Mouse (Mus musculus) lung, postnatal 14 days (tissue): ENCODE measurements around the gene Ankrd31.
"Not testable (repeated sequence)": the region's sequence is repeated elsewhere in the genome, so short reads cannot be mapped to it uniquely, and the experiment has no call there.

Experiments
- DNase-seq: peaks from one replicate; pipeline ENCODE4 v3.0.0; 2021

The Ankrd31 gene

DNA sequence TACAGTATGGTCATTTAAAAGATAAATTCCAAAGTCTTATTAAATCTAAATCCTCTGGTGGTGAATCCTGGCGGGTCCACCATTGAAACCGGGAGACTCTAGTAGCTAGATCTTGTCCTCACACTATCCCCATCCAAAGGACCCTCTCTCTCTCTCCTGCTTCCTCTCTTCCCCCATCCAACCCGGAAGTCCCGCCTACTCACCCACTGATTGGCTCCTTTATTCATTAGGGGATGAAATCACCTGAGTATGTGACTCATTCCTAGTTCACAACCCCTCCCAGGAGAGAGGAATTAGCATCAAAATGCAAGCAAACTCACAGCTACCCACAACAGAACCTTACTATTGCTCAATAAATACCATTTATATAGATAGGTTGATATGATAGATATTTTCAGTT lies 122.7 kb downstream of the Ankrd31 start:
- DNase-seq = no peak

DNA sequence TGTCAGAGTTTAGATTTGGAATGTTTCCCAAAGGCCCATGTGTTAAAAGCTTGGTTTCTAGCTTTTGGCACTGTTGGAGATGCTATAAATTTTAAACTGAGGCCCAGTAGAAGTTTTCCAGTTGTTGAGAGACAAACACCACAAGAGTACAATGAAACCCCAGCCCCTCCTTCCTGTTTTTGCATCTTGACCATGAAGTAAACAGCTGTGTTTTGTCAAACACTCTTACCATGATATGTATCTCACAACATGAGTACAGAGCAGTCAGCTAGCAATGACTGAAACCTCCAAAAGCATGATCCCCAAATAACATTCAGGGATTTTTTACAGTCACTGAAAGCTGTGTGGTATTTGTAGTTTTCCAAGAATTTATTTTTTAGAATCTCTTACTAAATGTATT lies 126.0 kb downstream of the Ankrd31 start:
- DNase-seq = no peak

- no peak for DNase-seq
These were observed 130.4 kb downstream of the Ankrd31 start for GRCm38 (mm10) chr13:96878220-96879057.

DNA sequence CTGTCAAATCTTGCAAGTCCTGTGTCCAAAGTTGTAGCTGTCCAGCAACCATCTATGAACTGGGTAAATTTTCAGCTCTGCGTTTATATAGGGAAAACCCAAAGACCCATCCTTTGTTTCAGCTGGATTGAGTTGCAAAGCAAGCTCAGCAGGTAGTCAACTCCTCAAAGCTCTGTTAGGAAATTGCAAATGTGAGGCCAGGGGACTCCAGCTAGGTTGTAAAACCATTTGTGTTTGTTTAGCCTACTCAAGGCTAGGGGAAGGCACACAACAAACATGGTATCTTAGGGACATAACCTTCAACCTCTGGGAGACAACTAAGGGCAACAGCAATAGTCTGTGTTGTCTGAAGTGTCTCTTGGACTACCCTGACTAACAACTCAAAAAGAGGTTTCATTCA lies 136.5 kb downstream of the Ankrd31 start:
- DNase-seq = no peak

DNA sequence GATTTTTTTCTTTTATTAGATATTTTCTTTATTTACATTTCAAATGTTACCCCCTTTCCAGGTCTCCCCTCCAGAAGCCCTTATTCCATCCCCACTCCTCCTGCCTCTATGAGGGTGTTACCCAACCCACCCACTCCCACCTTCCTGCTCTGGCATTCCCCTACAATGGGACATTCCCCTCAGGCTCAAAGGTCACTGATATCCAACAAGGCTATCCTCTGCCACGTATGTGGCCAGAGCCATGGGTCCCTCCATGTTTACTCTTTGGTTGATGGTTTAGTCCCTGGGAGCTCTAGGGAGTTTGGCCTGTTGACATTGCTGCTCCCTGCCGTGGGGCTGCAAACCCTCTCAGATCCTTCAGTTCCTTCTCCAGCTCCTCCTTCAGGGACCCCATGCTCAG lies 141.9 kb downstream of the Ankrd31 start:
- DNase-seq = no peak

GRCm38 (mm10) chr13:96895144-96895543 lies 147.1 kb downstream of the Ankrd31 start:
- no peak for DNase-seq

GRCm38 (mm10) chr13:96906717-96907116 lies 158.6 kb downstream of the Ankrd31 start:
- DNase-seq = no peak

- DNase-seq = no peak
These were observed 163.1 kb downstream of the Ankrd31 start for GRCm38 (mm10) chr13:96911202-96911601.

- not testable (repeated sequence) for DNase-seq
These were observed 175.1 kb downstream of the Ankrd31 start for GRCm38 (mm10) chr13:96923134-96923533.

DNA sequence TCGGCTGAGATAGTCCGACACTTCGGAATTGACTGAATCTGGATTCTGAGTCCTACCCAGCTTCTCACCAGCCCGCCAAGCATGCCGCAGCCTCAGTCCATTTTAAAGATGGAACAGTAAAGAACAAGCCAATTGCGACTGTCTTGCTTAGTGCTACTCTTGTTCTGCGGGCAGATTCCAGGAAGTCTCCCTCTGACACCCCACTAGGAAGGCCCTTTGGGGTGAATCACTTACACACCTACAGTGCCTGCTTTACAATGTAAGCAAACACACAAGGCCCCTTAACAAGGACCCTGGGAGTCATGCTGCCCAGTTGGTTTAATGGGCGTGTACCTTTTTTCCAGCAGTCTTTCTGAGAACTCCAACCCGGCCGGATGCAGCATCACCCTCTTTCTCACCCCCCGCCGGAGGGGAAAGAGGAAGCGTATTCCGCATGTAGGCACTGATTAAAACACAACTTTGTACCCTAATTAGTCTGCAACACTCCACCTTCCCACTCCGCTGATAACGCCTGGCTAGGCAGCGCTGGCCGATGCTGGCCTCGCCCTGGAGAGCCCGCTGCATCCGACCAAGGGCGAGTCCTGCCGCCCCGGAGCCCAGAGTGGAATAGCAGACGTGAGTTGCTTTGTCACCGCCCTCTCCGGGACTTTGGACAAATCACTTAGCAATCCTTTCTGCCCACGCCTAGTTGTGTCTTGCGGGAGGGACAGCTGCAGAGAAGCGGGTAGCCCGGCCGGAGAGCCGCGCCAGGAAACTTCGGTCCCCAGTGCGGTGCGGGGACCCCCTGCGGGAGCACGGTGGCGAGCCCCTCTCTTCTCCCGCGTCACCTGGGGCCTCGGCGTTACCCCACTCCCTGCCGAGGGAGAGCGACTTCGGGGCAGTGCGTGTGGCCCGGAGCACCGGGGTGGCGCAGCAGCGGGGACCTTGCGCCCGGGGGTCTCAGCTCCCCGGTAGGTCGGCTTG lies 176.2 kb downstream of the Ankrd31 start, which contains the start of gene Gcnt4:
Gcnt4 (plus strand) TSS at position 691 of the 963 bp plus-strand sequence.
- peak; percentile 47 for DNase-seq

- peak; percentile 7 for DNase-seq
These were observed 177.1 kb downstream of the Ankrd31 start for GRCm38 (mm10) chr13:96924985-96925745.

GRCm38 (mm10) chr13:96925991-96926725 lies 178.1 kb downstream of the Ankrd31 start:
- DNase-seq = no peak

- no peak for DNase-seq
These were observed 179.7 kb downstream of the Ankrd31 start for GRCm38 (mm10) chr13:96927781-96928180.

DNA sequence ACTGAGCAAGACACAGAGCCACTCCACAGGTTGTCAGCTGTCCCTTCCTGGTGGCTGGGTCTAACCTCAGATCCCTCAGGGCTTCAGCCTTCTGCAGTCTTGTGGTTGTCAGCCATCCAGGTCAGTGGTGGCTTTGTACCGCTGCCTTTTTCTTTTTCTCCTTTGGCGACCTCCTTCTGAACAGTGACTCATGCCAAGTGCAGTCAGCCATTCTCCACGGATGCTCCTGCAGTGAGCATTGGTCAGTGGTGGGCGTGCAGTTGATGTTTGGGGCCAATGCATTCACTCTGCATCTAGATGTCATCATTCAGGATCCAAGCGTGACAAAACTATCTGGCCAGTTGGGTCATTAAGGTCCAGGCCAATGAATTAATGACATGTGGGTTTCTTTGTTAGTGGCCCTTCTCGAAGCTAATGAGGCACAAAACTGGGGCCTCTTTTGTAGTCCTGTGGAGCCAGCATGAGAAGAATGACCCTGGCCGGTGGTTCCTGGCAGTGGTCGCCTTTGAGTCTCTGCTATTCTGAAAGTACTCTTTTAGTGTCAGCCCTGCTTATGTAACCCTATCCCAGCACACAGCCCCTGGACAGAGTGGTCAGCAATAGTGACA lies 180.5 kb downstream of the Ankrd31 start:
- no peak for DNase-seq

DNA sequence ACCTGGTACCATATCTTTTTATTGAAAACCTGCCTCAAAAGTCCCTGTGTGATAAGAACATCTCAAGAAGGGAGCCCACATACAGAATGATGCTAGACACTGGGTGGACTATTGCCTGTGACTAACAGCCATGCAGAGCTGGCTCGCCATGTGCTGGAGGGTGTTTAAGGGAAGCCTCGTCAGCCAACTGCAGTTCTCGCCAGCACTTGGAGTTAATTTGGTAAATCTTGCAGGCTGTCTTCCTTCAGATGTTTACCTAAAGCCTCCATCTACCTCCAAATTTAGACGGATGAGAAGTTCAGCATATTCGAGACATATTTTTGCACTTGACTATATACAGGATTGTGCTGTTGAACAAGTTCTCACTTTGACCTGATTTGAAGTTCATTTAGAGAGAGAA lies 184.7 kb downstream of the Ankrd31 start:
- no peak for DNase-seq

- DNase-seq = peak; percentile 4
These were observed 185.3 kb downstream of the Ankrd31 start for GRCm38 (mm10) chr13:96933367-96933766.

- DNase-seq = no peak
These were observed 188.2 kb downstream of the Ankrd31 start for GRCm38 (mm10) chr13:96936173-96936777.

- no peak for DNase-seq
These were observed 189.0 kb downstream of the Ankrd31 start for GRCm38 (mm10) chr13:96937059-96937558.

DNA sequence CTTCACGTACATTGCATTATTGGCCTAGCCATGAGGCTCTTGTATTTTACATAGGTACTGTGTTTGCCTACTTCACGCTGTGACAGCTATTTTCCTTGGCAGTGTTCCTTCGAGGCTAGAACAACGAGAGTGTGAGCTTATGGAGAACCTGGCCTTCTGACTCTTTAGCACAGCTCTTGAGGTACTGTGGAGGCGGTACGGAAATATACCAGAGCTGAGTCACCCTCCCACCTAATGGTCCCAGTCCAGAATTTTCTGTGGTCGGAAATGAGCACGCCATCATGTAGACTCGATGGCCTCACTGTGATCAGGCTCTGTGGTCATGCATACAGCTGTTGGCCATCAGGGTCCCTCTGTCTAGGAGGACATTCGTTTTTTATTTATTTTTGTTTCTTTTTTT lies 191.6 kb downstream of the Ankrd31 start:
- no peak for DNase-seq

- DNase-seq = not testable (repeated sequence)
These were observed 193.4 kb downstream of the Ankrd31 start for GRCm38 (mm10) chr13:96941481-96941880.

DNA sequence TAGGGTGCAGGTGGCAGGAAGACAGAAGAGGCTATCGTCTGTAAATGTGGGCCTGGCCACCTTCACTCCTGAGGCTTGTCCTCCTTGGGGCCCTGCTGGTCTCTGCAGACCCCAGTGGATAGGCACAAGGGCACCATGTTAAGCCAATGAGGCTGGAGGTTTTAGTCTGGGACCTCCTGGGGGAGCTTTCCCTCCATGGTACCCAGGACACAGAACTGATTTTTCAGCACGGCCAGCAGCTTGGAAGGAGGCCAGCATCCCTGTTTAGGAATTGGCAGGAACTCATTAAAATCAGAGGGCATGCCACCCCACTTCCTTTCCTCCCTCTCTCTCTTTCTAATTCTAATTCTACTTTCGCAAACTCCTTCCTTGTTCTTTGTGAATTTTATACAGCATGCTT lies 195.5 kb downstream of the Ankrd31 start:
- peak; percentile 34 for DNase-seq
